Mouse (Mus musculus) lung, postnatal 0 days (tissue): ENCODE measurements around the gene Lekr1. TPM values are rescaled to one million over a fixed set of nuclear protein-coding genes. Genes with fewer than 3 reads are reported as not detected.

Experiments
- ATAC-seq: fragments of 200-750 bp; cut with Nextera tagmentation; 2 replicates; pipeline ENCODE4 v1.8.0; 2017; ENCODE audit warnings: moderate library complexity
- DNase-seq: peaks from one replicate; pipeline ENCODE4 v3.0.0-alpha.2; 2016; ENCODE audit warnings: low spot score
- H3K27ac ChIP-seq: fragments of 300-500 bp; sonication (generic); 2 replicates; pipeline ENCODE4 v1.5.1; 2014; ENCODE audit warnings: antibody characterized with exemption, mild to moderate bottlenecking, low read length, mixed read lengths
- H3K27me3 ChIP-seq: fragments of 300-500 bp; sonication (generic); replicated peaks from 2 replicates; pipeline ENCODE4 v1.6.1; 2014; ENCODE audit warnings: low read length, mixed read lengths; ENCODE audit not compliant: insufficient read depth
- H3K36me3 ChIP-seq: fragments of 300-500 bp; sonication (generic); 2 replicates; pipeline ENCODE4 v1.6.1; 2014; ENCODE audit warnings: low read length, mixed read lengths; ENCODE audit not compliant: insufficient read depth
- H3K4me1 ChIP-seq: fragments of 300-500 bp; sonication (generic); 2 replicates; pipeline ENCODE4 v1.6.1; 2014; ENCODE audit warnings: antibody characterized with exemption, low read depth, low read length, mixed read lengths; ENCODE audit not compliant: insufficient read depth
- H3K4me2 ChIP-seq: fragments of 300-500 bp; sonication (generic); replicated peaks from 2 replicates; pipeline ENCODE4 v1.6.1; 2014; ENCODE audit warnings: low read depth, mild to moderate bottlenecking, low read length, moderate library complexity, mixed read lengths
- H3K4me3 ChIP-seq: fragments of 300-500 bp; sonication (generic); 2 replicates; pipeline ENCODE4 v1.5.1; 2014; ENCODE audit warnings: low read depth, low read length
- H3K9ac ChIP-seq: fragments of 300-500 bp; sonication (generic); replicated peaks from 2 replicates; pipeline ENCODE4 v1.6.1; 2014; ENCODE audit warnings: low read depth, mild to moderate bottlenecking
- H3K9me3 ChIP-seq: fragments of 300-500 bp; sonication (generic); 2 replicates; pipeline ENCODE4 v1.6.1; 2016; ENCODE audit warnings: low read length, mixed read lengths
- CTCF ChIP-seq: IDR thresholded peaks from 2 replicates; pipeline ENCODE4 v1.5.1; 2016; ENCODE audit warnings: antibody characterized with exemption, mild to moderate bottlenecking
- EP300 ChIP-seq: IDR thresholded peaks from 2 replicates; pipeline ENCODE4 v1.6.1; 2016; ENCODE audit warnings: antibody characterized with exemption, mild to moderate bottlenecking, control low read depth
- WGBS: fragments of 180-500 bp; shearing (Covaris S2); extraction: QIAGEN DNeasy Blood & Tissue Kit; methylation state at CpG from one replicate; pipeline ENCODE4 v1.1.7; 2014; 5-methylcytosine and 5-hydroxymethylcytosine counted together
- polyA plus RNA-seq: library from polyadenylated mRNA; unstranded; fragments of >200 nt; fragmentation: Nextera tagmentation; extraction: Ambion mirVana; gene quantifications from 2 replicates; pipeline ENCODE4 v1.2.1, GENCODE M21; 2015

Lekr1 gene
- polyA plus RNA-seq, 1 experiment from 2014 or later: 4.3 TPM

DNA sequence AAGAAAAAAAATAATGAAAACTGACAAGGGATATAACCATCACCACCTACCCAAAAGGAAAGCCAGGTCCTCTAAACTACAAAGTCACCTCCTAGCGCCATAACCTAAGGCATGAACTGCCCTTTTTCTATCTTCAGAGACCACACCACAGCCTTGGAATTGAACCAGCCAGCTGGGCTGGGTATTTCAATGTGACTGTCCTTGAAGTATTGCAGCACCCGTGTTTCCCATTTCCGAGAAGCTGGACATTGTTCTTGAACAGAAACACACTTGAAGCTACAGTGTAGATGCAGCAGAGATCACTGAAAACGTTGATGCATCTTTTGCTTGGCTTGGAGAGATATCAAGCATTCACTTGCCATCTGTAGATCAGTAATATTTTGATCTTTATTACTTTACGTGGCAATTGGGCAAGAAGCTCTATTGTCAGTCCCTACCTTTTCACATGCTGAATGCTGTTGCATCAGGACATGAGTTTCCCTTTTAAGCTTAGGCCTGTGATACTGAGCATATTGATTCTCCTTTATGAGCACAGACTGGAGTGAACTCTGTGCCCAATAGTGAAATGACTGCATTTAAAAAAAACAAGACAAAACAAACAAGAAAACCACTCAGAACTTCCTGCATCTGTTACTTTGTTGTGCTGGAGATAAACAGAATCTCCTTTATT lies 176.6 kb downstream of the Lekr1 start:
- peaks cover 5% of the 10 kb centered on the region; the same call in 1 of the 2 replicates for H3K4me1 ChIP-seq
- no peak overlapping the region for H3K4me3 ChIP-seq
- no peak overlapping the region for H3K9ac ChIP-seq
- H3K27ac ChIP-seq: no peak overlapping the region
- no peaks in the 10 kb centered on the region for H3K36me3 ChIP-seq
- ATAC-seq (no peak), DNase-seq (no peak)
- no peaks in the 10 kb centered on the region for H3K9me3 ChIP-seq
- no peak overlapping the region for H3K4me2 ChIP-seq
- TF ChIP-seq EP300 (no peak), CTCF (no peak)
- 77% methylated on average over 5 of the region's 5 CpGs for WGBS
- H3K27me3 ChIP-seq: no peaks in the 10 kb centered on the region

GRCm38 (mm10) chr3:65843185-65843552 lies 177.1 kb downstream of the Lekr1 start:
- Histone ChIP-seq H3K9ac (no peak overlapping the region), H3K4me3 (no peak overlapping the region), H3K27ac (no peak overlapping the region), H3K4me1 (peaks cover 5% of the 10 kb centered on the region; the same call in 1 of the 2 replicates), H3K36me3 (no peaks in the 10 kb centered on the region), H3K27me3 (no peaks in the 10 kb centered on the region), H3K4me2 (no peak overlapping the region), H3K9me3 (no peaks in the 10 kb centered on the region)
- no peak for DNase-seq
- ATAC-seq: no peak
- 45% methylated on average over 4 of the region's 4 CpGs for WGBS
- TF ChIP-seq CTCF (no peak), EP300 (no peak)

- H3K36me3 ChIP-seq: no peaks in the 10 kb centered on the region
- H3K4me2 ChIP-seq: no peak overlapping the region
- WGBS: 81% methylated on average over 10 of the region's 10 CpGs
- H3K9ac ChIP-seq: no peak overlapping the region
- H3K27ac ChIP-seq: peak overlapping the region; percentile 11
- H3K4me3 ChIP-seq: no peak overlapping the region
- TF ChIP-seq EP300 (no peak), CTCF (no peak)
- peaks cover 5% of the 10 kb centered on the region; the same call in 1 of the 2 replicates for H3K4me1 ChIP-seq
- no peaks in the 10 kb centered on the region for H3K27me3 ChIP-seq
- H3K9me3 ChIP-seq: no peaks in the 10 kb centered on the region
- ATAC-seq: no peak; the same call in 1 of the 2 replicates
- peak; percentile 42 for DNase-seq
Observed at GRCm38 (mm10) chr3:65844302-65844701, 178.3 kb downstream of the Lekr1 start.

- Histone ChIP-seq H3K4me2 (no peak overlapping the region), H3K27me3 (no peaks in the 10 kb centered on the region), H3K9me3 (no peaks in the 10 kb centered on the region), H3K36me3 (no peaks in the 10 kb centered on the region), H3K4me3 (no peak overlapping the region), H3K4me1 (peaks cover 5% of the 10 kb centered on the region; the same call in 1 of the 2 replicates), H3K9ac (no peak overlapping the region), H3K27ac (peak overlapping the region; percentile 11)
- WGBS: 31% methylated on average over 8 of the region's 8 CpGs
- DNase-seq (peak; percentile 90), ATAC-seq (peak; percentile 94)
- TF ChIP-seq EP300 (peak; percentile 99), CTCF (no peak)
Observed at GRCm38 (mm10) chr3:65844851-65845552, 179.0 kb downstream of the Lekr1 start.

- DNase-seq: no peak
Observed at GRCm38 (mm10) chr3:65847158-65847787, 181.2 kb downstream of the Lekr1 start.

GRCm38 (mm10) chr3:65853746-65854145 lies 187.7 kb downstream of the Lekr1 start:
- WGBS: 85% methylated on average over 5 of the region's 5 CpGs
- TF ChIP-seq CTCF: no peak
- no peak for TF ChIP-seq EP300
- Histone ChIP-seq H3K9me3 (no peaks in the 10 kb centered on the region), H3K4me1 (peaks cover 4% of the 10 kb centered on the region), H3K9ac (no peak overlapping the region), H3K36me3 (no peaks in the 10 kb centered on the region), H3K27me3 (no peaks in the 10 kb centered on the region), H3K4me3 (no peak overlapping the region), H3K4me2 (no peak overlapping the region), H3K27ac (no peak overlapping the region)
- no peak for DNase-seq
- ATAC-seq: no peak

More at GRCm38 (mm10) chr3:65847158-65847787, 181.2 kb downstream of the Lekr1 start:
- Histone ChIP-seq H3K27ac (no peak overlapping the region), H3K4me2 (no peak overlapping the region), H3K9ac (no peak overlapping the region), H3K27me3 (no peaks in the 10 kb centered on the region), H3K4me1 (peaks cover 5% of the 10 kb centered on the region; the same call in 1 of the 2 replicates), H3K36me3 (no peaks in the 10 kb centered on the region), H3K9me3 (no peaks in the 10 kb centered on the region), H3K4me3 (no peak overlapping the region)
- TF ChIP-seq CTCF: no peak
- no peak for TF ChIP-seq EP300
- WGBS: 67% methylated on average over 4 of the region's 4 CpGs
- no peak for ATAC-seq
